Mouse (Mus musculus): Measurements from ENCODE around the gene Sept5. TPM values are rescaled to one million over a fixed set of nuclear protein-coding genes. Genes with fewer than 3 reads are reported as not detected.

Gene Sept5
- total RNA-seq, 2 experiments from 2014 or later: 3.7 to 3.8 TPM

DNA sequence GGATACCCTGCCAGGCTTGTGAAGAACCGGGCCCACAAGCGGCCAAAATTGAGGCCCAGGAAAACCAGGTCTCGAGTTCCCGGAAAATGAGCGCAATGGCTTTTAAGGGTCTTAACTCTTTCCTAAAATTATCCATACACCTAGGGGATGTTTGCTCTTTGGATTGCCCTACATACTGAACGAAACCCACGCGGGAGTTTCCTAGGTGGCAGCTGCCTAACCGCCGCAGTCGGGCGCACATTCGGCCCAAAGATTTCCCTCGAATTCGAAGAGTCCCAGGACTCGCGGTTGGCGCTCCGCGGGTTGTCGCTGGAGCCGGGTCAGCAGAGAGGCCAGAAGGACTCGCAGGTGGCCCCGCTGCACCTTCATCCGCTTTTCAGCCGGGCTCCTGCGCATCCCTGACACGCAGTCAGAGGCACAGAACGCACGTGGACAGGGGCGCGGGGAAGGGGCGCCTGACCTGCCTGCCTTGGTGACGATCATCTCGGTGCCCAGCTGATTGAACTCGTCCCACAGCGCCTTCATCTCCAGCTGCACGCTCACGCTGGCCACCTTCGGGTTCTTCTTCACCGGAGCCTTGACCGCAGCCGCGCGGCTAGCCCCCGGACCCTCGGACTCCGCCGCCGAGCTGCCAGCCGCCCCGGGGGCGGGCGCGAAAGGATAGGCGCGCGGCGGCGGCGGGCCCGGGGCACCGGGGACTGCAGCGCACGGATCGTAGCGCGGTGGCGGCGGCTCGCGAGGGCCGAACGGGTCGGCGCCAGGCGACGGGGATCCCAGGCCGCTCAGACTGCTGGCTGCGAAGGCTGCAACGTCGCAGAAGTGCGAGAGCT, 43.5 kb downstream of the Sept5 start:
- no peak for DNase-seq
- intact Hi-C loops (cut with DNase I): no loop called here

DNA sequence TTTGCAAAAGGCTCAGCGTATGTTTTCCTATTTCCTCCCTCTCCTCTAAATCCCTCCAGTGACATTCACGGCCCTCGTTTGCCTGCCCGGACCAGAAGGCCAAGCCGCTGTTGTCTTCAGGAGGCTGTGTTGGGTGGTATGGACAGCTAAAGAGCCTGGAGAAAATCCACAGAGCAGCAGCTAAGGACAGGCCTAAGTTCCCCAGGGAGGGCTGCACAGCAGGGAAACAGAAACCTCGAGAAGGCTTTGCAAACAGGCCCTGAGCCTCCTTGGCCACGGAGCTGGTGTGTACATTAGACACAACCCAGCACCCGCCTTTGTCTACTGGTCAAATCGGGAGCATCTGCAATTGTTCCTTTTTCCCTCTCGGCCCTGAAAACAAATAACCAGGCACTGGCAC, 44.1 kb downstream of the Sept5 start:
- intact Hi-C loops (cut with DNase I): no loop called here
- no peak for DNase-seq

DNA sequence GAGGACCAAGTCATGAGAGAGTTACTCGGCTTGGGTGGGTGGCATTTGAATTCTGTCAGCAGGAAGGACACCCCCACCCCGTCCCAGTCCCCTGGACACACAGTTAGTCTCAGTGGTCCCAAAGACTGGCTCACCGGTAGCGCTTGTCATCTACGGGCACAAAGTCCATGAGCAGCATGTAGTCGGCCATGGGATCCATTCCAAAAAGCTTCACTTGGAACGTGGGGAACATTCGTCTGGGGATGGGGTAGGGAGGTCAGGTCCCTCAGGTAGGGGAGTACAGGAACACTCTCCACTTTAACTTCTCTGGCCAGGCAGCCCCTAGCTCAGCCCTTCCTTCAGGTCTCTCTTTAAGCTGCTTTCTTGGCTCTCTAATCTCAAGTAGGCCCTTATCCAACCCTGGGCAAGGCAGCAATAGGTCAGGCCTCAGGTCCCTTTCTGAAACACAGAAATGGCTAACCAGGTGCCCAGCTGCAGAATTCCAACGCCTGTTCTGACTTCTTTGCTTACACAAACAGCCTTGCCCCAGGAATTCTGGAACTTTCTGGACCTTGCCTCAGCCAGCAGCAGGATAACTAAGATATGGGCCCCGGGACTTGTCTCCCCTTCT, 44.7 kb downstream of the Sept5 start:
- intact Hi-C loops (cut with DNase I): no loop called here
- no peak for DNase-seq

DNA sequence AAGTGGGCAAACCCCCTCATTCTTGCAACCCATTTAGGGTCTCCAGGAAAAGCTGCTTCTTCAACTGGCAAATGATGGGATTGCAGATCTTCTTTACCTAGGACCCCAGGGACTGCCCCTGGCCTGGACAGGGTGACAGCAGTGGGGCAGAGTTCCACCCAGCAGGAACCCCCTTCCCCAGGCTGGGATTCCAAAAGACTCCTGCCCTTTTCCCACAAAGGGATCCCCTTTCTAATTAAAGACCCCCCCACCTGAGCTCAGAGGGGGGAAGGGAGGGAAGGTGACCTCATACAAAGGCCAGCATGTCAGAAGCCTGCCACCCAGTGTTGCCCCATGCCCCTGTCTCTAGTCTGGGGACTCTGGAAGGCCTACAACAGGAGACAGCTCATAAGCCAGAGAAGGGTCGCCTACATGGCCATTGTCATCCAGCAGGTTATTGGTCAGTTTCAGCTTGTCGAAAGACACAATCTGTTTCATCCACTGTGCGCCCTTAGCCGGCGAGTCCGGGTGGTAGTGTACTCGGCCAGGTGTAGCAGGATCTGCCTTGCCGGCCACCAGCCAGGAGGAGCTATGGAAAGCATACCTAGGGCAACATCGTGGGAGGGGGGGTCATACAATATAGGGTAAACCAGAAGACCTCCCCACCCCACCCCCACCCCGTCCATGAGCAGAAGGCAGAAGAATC, 45.9 kb downstream of the Sept5 start:
- intact Hi-C loops (cut with DNase I): no loop called here
- no peak for DNase-seq

DNA sequence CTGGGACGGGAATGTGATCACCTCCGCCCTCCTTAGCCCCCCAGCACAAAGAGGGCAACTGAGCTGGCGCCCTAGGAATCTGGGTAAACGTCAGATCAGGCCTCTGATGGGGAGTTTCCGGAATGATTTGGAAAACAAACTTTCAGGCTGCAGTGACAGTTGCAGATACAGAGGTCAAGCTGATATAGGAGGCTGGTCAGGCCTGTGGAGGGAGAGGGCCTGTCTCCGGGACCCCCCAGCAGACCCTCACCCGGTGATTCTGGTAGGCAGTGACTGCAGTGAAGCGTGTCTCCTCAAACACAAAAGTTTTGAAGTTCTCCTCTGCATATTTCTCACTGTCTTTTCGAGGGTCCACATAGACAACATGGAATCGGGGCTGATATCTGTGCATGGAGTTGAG, 46.6 kb downstream of the Sept5 start:
- no peak for DNase-seq
- intact Hi-C loops (cut with DNase I): no loop called here

DNA sequence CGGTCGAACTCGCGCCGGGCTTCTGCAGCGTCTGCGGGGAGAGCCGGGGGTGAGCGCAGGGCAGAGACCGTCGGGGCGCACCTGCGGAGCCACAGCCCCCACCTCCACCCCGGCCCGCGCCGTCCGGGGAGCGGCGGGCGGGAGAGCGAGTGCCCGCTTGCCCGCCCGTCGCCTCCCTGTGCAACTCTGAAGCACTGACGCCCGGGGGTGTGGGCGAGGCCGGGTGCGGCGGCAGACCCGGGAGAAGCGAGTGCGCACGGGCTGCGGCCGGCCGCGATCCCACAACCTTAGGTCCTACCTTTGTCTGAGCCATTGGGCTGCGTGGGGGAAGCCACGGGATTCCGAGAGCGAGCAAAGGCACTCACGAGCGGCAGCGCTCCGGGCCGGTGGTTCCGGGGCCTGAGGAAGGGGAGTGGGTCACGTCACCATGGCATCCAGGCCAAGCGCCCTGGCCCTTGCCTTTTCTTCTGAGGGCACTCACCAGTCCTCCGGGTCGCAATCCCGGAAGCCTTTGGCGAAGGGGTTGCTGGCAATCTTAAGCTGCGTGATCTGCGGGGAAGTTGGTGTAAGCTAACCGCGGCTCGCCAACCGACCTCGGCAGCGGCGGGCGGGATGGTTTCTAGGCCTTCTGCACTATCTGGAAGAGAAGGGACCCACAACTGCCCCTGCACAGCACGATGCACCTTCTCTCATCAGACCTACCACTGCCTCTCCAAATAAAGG, 47.2 kb downstream of the Sept5 start:
- intact Hi-C loops (cut with DNase I): no loop called here
- DNase-seq: no peak

DNA sequence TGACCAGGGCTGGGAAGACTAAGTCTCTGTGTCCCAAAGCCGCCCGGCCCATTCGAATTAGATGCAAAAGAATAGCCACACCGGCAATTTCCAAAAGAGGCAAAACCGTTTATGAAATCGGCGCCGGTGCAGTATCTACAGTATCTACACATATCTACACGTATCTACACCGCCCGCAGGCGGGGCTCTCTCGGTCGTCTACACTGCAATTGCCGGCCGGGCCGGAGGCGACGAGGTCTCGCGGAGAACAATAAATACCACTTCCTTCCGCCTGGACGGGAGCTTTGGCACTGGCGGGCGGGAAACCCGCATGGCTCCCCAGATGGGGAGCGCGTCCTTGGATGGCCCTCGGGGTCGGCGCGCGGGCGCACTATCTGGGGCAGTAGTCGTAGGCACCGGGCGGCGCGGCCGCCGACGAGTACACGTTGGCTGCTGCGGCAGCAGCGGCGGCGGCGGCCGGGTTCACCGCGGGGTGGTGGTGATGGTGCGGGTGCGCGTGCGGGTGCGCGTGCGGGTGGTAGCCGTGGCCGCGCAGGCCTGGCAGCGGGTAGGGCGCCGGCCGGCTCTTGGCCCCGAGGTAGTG, 48.0 kb downstream of the Sept5 start:
- no peak for DNase-seq
- intact Hi-C loops (cut with DNase I): no loop called here

DNA sequence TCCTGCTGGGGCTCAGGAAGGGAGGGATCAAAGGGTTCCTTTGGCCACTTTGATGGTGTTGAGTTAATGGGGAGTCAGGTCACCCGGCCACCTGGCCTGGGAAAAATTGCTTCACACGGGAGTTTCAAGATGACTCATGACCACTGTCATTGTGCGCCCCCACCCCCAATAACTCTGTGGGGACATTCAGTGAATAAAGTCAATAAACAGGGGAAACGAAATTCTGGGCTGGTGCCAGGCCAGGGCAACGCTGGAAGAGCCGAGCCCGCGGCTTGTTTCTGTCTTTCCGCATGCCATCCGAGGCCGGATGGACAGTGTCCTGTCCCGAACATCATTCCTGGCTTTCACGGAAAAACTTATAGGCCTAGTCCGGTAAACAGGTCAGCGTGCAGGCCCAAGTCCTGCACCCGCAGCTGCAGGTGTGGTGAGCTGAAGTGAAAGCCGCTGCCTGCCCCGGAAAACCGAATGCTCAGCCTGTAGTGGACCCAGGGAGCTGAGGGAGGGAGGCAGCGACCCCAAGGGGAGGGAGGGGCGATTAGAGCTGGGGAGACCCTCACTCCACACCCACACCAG, 48.6 kb downstream of the Sept5 start:
- intact Hi-C loops (cut with DNase I): no loop called here

DNA sequence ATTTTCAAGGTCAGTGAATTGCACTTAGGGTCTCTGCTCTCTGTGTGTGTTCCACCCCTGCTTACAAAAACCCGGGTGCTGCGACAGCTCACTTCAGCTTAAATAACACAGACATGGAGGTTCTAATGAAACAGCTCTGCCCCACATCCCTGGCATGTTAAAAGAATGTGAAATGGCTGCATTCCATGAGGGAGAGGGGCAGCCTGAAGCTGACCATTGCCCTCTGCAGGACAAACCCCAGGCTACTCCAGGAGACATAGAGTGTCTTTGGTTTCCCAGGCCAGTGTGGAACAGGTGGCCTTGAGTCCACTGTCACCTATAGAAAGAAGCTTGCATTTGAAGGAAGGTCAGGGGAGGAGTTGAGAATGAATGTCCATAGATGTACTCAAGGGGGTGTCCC, 49.4 kb downstream of the Sept5 start:
- intact Hi-C loops (cut with DNase I): no loop called here
- no peak for DNase-seq

More for the DNA sequence above, 48.6 kb downstream of the Sept5 start:
- no peak for DNase-seq

DNA sequence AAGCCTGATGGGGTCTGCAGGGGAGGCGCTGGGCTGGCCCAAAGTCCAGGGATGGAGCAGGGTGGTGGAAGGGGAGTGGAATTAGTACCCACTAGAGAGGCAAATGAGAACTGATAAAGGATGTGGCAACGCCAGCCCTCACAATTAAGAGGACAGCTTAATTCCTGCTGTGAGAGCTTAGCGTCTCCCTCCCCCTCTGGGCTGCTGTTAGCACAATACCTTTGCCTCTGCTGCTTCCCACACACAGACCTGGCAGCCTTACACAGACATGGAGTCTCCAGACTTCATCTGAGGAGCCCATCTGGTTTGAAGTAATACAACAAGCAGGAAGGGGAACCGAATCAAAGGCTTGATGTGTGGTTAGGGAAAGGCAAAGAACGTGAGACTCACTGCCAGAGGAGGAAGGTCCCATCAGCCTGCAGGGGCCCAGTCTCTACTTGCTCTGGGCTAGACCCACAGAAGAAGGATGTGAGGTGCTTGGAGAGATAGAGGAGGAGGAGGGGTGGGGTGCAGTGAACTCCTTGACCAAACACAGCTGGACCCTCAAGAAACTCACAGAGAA, 52.1 kb downstream of the Sept5 start:
- no peak for DNase-seq
- intact Hi-C loops (cut with DNase I): no loop called here

DNA sequence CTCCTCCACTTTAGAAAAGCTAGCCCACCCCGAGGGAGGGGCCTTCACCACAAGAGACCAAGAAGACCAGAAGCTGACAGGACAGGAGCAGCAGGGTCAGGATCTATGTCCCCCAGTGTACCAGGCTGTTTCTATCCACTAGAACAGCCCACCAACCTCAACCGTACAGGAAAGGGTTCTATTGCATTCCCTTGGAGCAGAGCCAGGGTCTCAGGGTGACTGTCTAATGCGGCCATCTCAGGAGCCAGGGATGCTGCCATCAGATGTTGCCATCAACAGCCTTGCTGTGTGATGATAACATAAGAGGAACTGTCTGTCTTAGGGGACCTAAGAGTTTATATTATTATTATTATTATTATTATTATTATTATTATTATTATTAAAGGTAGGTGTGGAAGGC, 52.7 kb downstream of the Sept5 start:
- DNase-seq: no peak
- intact Hi-C loops (cut with DNase I): no loop called here

DNA sequence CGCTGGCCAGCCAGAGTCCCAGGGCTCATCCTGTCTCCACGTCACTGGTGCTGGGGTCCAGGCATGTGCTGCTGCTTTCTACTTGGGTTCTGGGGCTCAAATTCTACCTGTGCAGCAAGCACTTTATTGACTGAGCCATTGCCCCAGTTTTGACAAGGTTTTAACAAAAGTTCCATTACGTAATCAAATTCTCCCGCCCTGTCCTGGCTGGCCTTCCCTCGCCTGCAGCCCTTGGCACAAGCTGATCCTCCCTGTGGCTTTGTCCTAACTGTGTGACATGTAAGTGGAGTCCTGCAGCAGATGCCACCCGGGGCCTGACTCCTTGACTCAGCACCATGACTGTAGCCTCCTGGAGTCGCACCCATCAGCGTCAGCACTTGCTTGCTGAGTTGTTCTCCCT, 55.6 kb downstream of the Sept5 start:
- no peak for DNase-seq
- intact Hi-C loops (cut with DNase I): no loop called here

Other genes starting within 250 kb of the Sept5 start
- gene Txnrd2, start 203.6 kb downstream of the Sept5 start, total RNA-seq (2021): 10 to 100 TPM; 41.0 to 42.8 TPM
- gene Comt, start 203.1 kb downstream of the Sept5 start, total RNA-seq (2021): 100 to 1,000 TPM; 130 to 150 TPM
- 1 to 10 TPM; 5.2 to 5.4 TPM for gene Gnb1l, start 131.2 kb downstream of the Sept5 start, total RNA-seq (2021)
- 1 to 10 TPM; 3.6 to 4.6 TPM for gene Rtl10, start 131.1 kb downstream of the Sept5 start, total RNA-seq (2021)
- 1 to 10 TPM in 1 of 2 experiments, under 1 TPM in 1; 0.51 to 2.2 TPM for gene Tbx1, start 39.3 kb downstream of the Sept5 start, total RNA-seq (2021)
- 1 to 10 TPM; 1.2 TPM for gene Gp1bb, start 7.6 kb downstream of the Sept5 start, total RNA-seq (2021)
- gene Gm49601, start 3.5 kb downstream of the Sept5 start, total RNA-seq (2021): 1 to 10 TPM in 1 of 2 experiments, under 1 TPM in 1; 0.60 to 1.6 TPM
- gene Cldn5, start 146.9 kb upstream of the Sept5 start, total RNA-seq (2021): 10 to 100 TPM; 37.2 to 45.9 TPM
- 10 to 100 TPM; 48.8 to 58.1 TPM for gene Ufd1, start 181.8 kb upstream of the Sept5 start, total RNA-seq (2021)
- gene Cdc45, start 182.0 kb upstream of the Sept5 start, total RNA-seq (2021): 1 to 10 TPM; 2.7 to 3.6 TPM
- 10 to 100 TPM; 21.8 to 25.6 TPM for gene 2510002D24Rik, start 206.6 kb upstream of the Sept5 start, total RNA-seq (2021)
- gene Gm28539, start 206.6 kb upstream of the Sept5 start, total RNA-seq (2021): 1 to 10 TPM in 1 of 2 experiments, not detected in 1; 2.4 TPM
- gene Mrpl40, start 246.9 kb upstream of the Sept5 start, total RNA-seq (2021): 10 to 100 TPM; 55.4 to 59.0 TPM
- 10 to 100 TPM; 20.0 to 24.9 TPM for gene Hira, start 247.1 kb upstream of the Sept5 start, total RNA-seq (2021)